Mouse (Mus musculus) layer of hippocampus, adult 2 months (tissue): Measurements from ENCODE around the gene Mul1. TPM values are rescaled to one million over a fixed set of nuclear protein-coding genes. Genes with fewer than 3 reads are reported as not detected.

Experiments used
- DNase-seq, 2 experiments: peaks; one replicate each; pipeline ENCODE4 v3.0.0; 2022; ENCODE audit warnings: low spot score in 2 of 2
- H3K27ac ChIP-seq: fragments of 200-600 bp; 2 replicates; pipeline ENCODE4 v1.8.1; 2022
- H3K4me3 ChIP-seq: fragments of 200-600 bp; 2 replicates; pipeline ENCODE4 v1.8.1; 2022; ENCODE audit warnings: mild to moderate bottlenecking
- CTCF ChIP-seq: fragments of 200-600 bp; conservative IDR thresholded peaks from 2 replicates; pipeline ENCODE4 v1.8.1; 2022; ENCODE audit warnings: antibody characterized with exemption, mild to moderate bottlenecking, moderate library complexity
- total RNA-seq, 2 experiments: library from RNA; stranded (reverse); gene quantifications; 2 replicates each; pipeline ENCODE4 v1.2.3; 2021

Gene Mul1
- total RNA-seq, 2 experiments from 2014 or later: 54.4 to 57.9 TPM

DNA sequence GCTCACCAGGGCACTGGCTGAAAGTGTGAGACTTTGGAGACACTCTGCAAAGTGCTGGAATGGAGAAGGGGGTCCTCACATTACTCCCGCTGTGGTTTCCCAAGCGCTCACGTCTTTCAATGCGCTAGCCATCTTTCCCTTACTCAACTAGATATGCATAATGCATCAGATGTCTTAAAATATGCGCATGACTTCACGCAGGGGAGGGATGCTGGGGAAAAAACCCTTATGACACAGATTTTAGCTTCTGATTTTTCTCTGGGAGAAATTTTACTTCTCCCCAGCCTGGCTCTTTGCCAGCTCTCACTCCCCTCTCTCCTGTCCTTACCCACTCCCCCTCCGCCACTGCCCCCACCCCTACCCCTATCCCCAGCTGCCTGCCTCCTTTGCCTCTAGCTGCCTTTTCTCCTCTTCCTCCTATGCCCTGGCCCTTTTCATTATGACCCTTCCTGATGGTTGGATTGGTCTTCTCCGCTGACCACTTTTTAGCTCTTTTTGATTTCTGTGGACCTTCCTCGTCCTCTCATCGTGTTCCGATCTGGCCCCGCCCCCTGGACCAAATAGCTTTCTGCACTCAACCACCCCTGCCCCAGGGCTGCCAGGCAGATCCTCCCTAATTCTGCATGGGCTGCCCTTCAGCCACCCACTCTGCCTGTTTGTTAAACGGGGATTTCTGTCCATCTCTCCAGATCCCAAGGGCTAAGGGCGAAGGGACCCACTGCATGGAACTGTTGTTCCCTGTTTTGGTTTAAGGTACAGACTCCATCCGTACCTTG is 13.5 kb downstream of the Mul1 start:
- Histone ChIP-seq H3K4me3 (peak overlapping the region; percentile 22; the same call in 1 of the 2 replicates), H3K27ac (peak overlapping the region; percentile 89)
- TF ChIP-seq CTCF: no peak
- no peak for DNase-seq

DNA sequence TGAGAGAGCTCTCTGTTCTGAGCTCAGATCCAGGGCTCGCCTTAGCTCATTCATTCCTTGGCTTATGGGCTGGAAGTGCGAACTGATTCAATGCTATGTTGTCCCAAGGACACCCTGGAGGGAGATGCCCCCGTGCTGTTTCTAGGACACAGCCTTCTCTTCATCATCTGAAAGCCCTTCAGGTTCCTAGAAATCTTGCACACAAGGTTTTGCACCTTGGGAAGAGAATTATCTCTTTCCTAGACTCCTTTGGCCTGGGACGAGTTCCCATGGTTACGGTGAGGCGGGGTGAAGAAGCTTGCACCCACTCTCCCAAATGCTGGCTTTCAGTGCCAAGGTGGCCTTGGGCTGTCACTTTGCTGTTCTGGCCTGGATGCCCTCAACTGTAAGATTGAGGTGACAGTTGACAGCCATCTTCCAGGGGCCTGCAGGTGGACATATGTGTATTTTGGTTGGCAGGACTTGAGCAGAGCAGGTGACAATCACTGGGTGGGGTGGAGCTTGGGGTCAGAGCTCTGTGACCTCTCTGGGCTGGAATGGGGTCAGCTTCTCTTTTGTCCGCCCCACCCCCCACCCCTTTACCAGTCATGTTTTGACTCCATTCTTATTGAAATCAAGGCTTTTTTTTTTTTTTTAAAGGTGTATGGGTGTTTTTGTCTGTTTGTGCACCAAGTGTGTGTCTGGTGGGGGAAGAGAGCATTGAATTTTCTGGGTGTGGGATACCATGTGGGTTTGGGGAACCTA is 14.6 kb downstream of the Mul1 start:
- TF ChIP-seq CTCF: no peak

DNA sequence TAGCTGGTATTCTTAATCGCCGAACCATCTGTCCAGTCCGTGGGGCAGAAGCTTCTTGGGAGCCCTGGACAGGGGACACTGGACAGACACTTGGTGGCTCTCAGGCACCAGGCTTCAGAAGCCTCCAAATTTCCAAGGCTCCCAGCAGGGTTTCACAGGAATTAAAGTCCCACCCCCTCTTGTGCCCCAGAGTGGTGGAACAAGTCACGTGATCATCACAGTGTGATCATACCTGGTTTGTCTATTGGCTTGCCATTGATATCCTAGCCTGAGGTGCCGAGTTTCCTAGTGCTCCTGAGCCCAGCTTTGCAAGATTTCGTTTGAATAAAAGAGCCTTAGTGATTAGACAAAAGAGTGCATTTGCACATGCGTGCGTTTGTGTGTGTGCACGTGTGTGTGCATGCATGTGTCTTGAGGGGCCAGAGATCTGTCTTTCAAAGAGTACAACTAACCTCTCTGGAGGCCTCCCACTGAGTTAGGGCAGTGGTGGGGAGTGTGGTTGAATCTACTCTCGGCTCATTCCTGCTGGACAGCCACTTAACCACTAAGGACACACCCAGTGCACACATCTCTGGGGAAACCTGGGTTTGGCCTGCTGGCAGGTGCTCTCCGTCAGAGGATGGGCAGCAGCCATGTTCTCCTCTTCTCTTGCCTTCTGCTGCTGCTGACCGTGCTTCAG is 15.3 kb downstream of the Mul1 start:
- no peak for DNase-seq
- H3K4me3 ChIP-seq: no peak overlapping the region
- TF ChIP-seq CTCF: no peak
- H3K27ac ChIP-seq: no peak overlapping the region

More for the DNA sequence above, 14.6 kb downstream of the Mul1 start:
- Histone ChIP-seq H3K4me3 (no peak overlapping the region), H3K27ac (no peak overlapping the region; the same call in 1 of the 2 replicates)
- DNase-seq: no peak

DNA sequence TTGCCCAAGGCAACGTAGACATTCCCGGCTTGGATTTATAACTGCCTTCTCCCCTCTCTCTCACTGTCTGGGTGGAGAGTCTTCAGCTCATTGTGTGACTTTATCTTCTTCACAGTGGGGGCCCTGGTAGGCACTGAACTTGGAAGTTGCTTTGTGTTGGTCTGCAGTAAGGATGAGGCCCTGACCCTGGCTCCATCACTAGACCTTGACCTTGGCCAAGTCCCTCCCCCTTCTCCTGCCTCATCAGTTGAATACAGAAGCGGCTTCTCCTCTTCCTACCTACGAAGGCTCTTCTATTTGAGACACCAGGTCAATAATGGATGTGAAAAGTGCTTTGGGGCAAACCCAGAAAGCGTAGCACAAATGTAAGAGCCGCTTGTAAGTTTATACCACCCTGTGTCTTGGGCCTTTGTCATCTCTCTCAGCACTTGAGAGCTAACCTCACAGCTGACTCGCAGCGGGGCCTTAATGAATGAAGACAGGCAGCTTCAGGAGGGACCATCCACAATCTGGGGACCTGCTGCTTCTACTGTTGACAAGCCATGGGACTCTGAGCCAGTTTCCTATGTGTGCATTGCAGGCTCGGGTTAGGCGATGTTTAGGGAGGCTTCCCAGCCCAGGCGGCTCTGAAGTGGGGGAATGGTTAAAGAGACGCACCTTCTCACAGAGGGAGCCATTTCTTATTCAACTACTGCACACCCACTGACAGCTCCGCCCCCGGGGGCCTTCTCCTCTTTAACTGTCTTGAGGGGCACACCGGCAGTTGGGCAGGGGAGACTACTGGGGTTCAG is 18.0 kb downstream of the Mul1 start:
- no peak for TF ChIP-seq CTCF
- DNase-seq: no peak
- peak overlapping the region; percentile 99; the same call in 1 of the 2 replicates for H3K27ac ChIP-seq
- no peak overlapping the region for H3K4me3 ChIP-seq

DNA sequence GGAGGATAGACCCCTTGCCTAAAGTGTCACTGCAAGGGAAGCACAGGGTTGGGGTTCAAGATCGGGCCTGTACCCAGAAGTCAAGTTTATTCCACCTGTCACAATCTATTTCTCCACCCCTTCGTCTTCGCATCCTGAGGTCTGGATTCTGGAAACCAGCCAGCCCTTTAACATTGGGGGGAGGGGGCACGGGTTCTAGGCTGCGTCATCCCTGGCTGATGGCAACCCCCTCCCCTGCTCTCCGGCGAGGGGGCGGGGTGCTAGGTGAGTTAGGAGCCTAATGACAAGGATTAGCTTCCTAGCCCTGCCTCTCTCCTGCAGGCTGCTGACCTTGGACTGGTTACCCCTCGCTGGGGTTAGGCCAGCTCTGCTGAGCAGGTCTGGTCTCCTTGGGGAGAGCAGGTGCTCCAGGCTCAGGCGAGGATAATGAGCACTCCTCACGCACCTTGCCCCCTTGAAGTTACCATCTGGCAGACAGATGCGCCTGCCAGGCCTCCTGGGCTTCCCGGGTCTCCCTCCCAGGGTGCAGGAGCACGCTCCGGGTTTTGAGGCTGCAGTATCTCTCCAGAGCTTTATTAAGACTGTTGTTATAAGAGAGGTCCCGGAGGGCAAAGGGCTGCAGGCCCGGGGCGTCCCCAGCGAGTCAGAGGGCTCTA is 18.8 kb downstream of the Mul1 start:
- Histone ChIP-seq H3K27ac (peak overlapping the region; percentile 99), H3K4me3 (peak overlapping the region; percentile 96)
- TF ChIP-seq CTCF: no peak
- no peak for DNase-seq

DNA sequence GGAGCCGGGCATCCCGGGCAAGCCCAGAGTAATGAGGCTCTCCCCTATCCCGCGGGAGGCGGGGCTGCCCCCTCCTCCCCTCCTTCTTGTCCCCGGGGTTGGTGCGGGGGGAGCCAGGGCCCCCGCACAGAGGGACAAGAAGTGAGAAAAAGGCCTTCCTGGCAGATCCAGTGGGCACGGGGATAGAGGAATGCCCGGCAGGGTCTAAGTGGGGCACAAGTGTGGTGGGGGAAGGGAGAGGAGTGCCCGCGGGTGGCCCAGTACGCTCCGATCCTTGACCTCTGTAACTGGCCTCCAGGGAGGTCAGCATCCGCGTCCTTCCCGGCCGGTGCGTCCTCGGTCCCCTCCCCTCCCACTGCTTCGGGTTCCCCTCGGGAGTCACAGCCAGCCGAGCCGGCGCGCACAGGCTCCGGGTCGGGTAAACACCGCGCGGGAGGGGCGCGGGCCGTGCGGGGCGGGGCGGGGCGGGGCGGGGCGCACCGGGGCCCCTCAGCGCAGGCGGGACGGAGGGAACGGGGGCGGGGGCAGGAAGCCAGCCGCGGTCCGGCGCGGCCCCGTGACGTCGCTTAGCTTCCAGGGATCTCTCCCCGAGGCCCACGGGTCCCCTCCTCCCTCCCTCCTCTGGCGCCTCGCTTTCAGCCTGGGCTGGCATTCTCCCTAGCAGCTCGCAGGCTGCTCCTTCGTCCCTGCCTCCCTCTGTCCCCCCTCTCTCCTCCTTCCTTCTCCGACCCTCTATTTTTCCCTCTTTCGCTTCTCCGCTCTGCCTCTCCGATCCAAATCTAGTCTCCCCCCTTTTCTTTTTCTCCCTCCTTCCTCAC is 19.5 kb downstream of the Mul1 start, which contains the start of gene Camk2n1:
TSS of gene Camk2n1 (plus strand) at position 562 of the 818 bp plus-strand sequence.
- TF ChIP-seq CTCF: no peak
- peak; percentile 83 to 85 for DNase-seq

DNA sequence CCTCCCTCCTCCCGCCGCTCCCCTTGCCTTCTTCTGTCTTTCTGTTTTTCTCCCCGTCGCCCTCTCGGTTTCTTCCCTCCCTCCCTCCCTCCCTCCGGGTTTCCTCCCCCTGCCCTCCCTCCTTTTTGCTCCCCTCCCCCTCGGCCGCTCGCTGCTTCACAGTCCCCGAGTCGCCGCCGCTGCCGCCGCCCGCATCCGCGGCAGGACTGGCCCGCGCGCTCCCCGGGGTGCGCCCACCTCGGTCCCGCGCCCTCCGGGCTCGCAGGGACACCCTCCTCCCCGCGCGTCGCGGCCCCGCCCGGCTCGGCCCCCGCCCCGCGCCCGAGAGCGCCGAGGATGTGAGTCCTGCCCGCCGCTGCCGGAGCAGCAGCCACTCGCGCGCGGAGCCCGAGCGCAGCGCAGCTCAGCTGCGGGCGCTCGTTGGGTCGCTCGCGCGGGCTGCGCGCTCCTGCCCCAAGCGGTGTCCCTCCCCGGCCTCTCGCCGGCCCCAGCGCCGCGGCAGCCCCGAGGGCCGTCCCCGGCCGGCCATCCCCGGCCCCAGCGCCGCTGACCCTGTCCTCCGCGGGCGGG is 20.2 kb downstream of the Mul1 start:
- peak overlapping the region; percentile 96 for H3K4me3 ChIP-seq
- no peak for TF ChIP-seq CTCF
- H3K27ac ChIP-seq: peak overlapping the region; percentile 99
- DNase-seq: peak; percentile 67 to 68

More for the DNA sequence above, 19.5 kb downstream of the Mul1 start, which contains the start of gene Camk2n1:
- Histone ChIP-seq H3K27ac (peak within 1 kb of the TSS; percentile 99), H3K4me3 (peak within 1 kb of the TSS; percentile 96)

DNA sequence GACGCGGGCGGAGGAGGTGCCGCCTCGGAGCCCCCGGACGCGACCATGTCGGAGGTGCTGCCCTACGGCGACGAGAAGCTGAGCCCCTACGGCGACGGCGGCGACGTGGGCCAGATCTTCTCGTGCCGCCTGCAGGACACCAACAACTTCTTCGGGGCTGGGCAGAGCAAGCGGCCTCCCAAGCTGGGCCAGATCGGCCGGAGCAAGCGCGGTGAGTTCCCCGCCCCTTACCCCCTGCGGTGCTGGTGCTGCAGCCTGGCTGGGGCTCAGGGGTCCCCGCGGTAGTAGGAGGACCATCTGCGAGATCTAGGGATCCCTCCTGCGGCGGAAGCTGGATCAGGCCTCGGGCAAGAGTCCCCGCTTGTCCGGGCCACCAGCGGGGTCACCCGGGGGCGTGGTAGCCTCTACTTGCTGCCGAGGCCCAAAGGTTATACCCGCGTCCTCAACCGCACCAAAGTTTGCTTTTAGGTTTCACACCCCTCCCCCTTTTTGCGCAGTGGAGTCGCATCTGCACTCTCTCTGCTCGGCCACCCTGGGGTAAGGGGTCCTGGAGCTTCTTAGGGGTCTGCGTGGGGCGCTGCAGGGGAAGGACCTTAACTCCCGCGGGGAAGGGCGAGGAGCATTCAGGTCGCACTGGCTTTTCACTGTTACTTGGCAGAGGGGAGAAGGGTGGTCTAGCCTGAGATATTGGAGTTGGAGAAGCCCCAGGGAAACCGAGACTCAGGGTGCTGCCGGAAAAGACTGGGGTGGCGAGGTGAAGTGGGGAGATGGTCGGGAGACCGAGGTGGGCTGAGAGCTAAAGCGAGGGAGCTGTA is 20.9 kb downstream of the Mul1 start:
- no peak for DNase-seq
- H3K27ac ChIP-seq: peak overlapping the region; percentile 99
- TF ChIP-seq CTCF: no peak
- peak overlapping the region; percentile 96 for H3K4me3 ChIP-seq

DNA sequence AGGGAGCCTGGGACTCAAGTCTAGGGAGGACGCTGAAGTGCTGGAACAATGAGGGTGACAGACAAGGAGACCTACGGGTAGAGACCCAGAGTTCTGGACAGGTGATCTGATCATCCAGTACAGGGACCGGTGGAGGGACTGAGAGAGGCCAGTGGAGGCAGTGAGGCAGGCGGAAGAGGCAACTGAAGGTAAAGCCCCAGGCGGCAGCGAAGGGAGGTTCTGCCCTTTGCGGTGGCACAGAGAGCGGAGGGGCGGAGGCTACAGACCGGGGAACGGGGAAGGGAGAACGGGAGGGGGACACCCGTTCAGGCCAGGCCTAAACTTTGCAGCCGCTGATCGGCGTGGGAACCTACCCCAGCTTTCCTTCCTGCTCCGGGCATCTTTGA is 21.5 kb downstream of the Mul1 start:
- DNase-seq: no peak
- no peak for TF ChIP-seq CTCF
- peak overlapping the region; percentile 96 for H3K4me3 ChIP-seq
- H3K27ac ChIP-seq: peak overlapping the region; percentile 99

DNA sequence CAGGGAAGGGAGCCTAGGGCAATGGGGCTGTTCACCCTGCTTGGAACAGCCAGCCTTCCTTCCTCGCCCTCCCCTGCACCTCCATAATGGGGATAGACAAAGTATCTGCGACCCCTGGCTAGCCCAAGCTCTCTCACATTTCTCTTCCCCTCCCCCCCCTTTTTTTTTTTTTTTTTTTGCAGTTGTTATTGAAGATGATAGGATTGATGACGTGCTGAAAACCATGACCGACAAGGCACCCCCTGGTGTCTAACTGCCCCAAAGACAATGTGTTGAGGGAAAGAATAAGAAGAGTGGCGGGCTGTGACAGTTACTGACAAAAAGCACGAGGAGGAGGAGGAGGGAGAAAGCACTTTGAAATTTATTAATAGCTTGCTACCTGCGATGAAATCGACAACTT is 22.1 kb downstream of the Mul1 start:
- Histone ChIP-seq H3K4me3 (peak overlapping the region; percentile 96), H3K27ac (peak overlapping the region; percentile 99)
- DNase-seq: no peak
- peak; percentile 45 for TF ChIP-seq CTCF
